Mouse (Mus musculus) neural tube, embryonic 15.5 days (tissue): ENCODE measurements around the gene Olfr1388. TPM values are rescaled to one million over a fixed set of nuclear protein-coding genes. Genes with fewer than 3 reads are reported as not detected.
"Not testable (repeated sequence)": the region's sequence is repeated elsewhere in the genome, so short reads cannot be mapped to it uniquely, and the experiment has no call there.

ENCODE experiments used
- ATAC-seq: fragments of 200-750 bp; cut with Nextera tagmentation; 2 replicates; pipeline ENCODE4 v1.8.0; 2017; ENCODE audit warnings: mild to moderate bottlenecking, moderate TSS enrichment, moderate library complexity; ENCODE audit not compliant: low FRiP score
- H3K27ac ChIP-seq: fragments of 300-500 bp; sonication (generic); replicated peaks from 2 replicates; pipeline ENCODE4 v1.5.1; 2015; ENCODE audit warnings: mild to moderate bottlenecking, inconsistent platforms
- H3K27me3 ChIP-seq: fragments of 300-500 bp; sonication (generic); replicated peaks from 2 replicates; pipeline ENCODE4 v1.6.1; 2015; ENCODE audit warnings: inconsistent platforms
- H3K36me3 ChIP-seq: fragments of 300-500 bp; sonication (generic); 2 replicates; pipeline ENCODE4 v1.6.1; 2015; ENCODE audit warnings: inconsistent platforms
- H3K4me1 ChIP-seq: fragments of 300-500 bp; sonication (generic); 2 replicates; pipeline ENCODE4 v1.6.1; 2015; ENCODE audit warnings: inconsistent platforms
- H3K4me2 ChIP-seq: fragments of 300-500 bp; sonication (generic); 2 replicates; pipeline ENCODE4 v1.6.1; 2015; ENCODE audit warnings: inconsistent platforms, mild to moderate bottlenecking, moderate library complexity
- H3K4me3 ChIP-seq: fragments of 300-500 bp; sonication (generic); replicated peaks from 2 replicates; pipeline ENCODE4 v1.5.1; 2015; ENCODE audit warnings: mild to moderate bottlenecking, inconsistent platforms
- H3K9ac ChIP-seq: fragments of 300-500 bp; sonication (generic); replicated peaks from 2 replicates; pipeline ENCODE4 v1.6.1; 2015; ENCODE audit warnings: mild to moderate bottlenecking, inconsistent platforms
- H3K9me3 ChIP-seq: fragments of 300-500 bp; sonication (generic); replicated peaks from 2 replicates; pipeline ENCODE4 v1.6.1; 2016; ENCODE audit warnings: inconsistent platforms
- WGBS: fragments of 180-500 bp; shearing (Covaris S2); methylation state at CpG from one replicate; pipeline ENCODE4 v1.1.7; 2015; ENCODE audit warnings: mixed read lengths; 5-methylcytosine and 5-hydroxymethylcytosine counted together
- polyA plus RNA-seq: library from polyadenylated mRNA; unstranded; fragments of >200 nt; fragmentation: Nextera tagmentation; extraction: Ambion mirVana; gene quantifications from 2 replicates; pipeline ENCODE4 v1.2.1, GENCODE M21; 2015

Gene Olfr1388
- polyA plus RNA-seq: not detected in 2 replicates

DNA sequence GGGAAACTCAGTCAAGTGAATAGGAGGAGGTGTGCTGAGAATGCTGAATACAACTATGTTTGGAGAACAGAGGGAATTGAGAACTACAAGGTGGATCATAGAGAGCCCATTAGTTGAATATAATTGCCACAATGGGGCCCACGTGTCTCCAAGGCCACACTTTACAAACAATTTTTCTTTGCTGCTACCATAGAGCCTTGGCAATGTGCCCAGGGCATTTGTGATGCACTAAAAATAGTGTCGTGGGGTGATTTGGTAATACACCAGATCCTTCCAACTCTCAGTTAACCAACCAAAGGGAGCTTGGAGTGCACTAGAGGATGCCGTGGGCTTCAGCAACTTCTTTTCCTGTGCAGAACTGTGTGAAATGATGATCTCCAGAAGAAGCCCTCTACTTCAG lies at the start of gene Olfr1388:
Gene Olfr1388 (plus strand): TSS at position 214 of the 400 bp plus-strand sequence.
- no peak within 1 kb of the TSS for H3K4me3 ChIP-seq
- no peak for ATAC-seq
- H3K27me3 ChIP-seq: no peaks in the 10 kb centered on the region
- no peak within 1 kb of the TSS for H3K4me2 ChIP-seq
- no peaks in the 10 kb centered on the region for H3K36me3 ChIP-seq
- no peaks in the 10 kb centered on the region for H3K9me3 ChIP-seq
- no peak within 1 kb of the TSS for H3K9ac ChIP-seq
- no peaks in the 10 kb centered on the region for H3K4me1 ChIP-seq
- WGBS: 69% methylated on average over 3 of the region's 3 CpGs
- H3K27ac ChIP-seq: no peak within 1 kb of the TSS

DNA sequence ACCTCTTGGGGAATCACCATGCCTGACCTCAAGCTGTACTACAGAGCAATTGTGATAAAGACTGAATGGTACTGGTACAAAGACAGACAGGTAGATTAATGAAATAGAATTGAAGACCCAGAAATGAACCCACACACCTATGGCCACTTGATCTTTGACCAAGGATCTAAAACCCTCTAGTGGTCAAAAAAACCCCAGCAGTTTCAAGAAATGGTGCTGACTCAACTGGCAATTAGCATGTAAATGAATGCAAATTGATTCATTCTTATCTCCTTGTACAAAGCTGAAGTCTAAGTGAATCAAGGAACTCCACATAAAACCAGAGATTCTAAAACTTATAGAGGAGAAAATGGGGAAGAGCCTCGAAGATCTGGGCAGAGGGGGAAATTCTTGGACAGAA lies 43.7 kb upstream of the Olfr1388 start:
- H3K27me3 ChIP-seq, H3K4me3 ChIP-seq, H3K36me3 ChIP-seq, ATAC-seq, H3K4me2 ChIP-seq, H3K9ac ChIP-seq, H3K4me1 ChIP-seq, H3K9me3 ChIP-seq, H3K27ac ChIP-seq: not testable (repeated sequence)
- WGBS: 70% methylated on average over 1 of the region's 1 CpGs

DNA sequence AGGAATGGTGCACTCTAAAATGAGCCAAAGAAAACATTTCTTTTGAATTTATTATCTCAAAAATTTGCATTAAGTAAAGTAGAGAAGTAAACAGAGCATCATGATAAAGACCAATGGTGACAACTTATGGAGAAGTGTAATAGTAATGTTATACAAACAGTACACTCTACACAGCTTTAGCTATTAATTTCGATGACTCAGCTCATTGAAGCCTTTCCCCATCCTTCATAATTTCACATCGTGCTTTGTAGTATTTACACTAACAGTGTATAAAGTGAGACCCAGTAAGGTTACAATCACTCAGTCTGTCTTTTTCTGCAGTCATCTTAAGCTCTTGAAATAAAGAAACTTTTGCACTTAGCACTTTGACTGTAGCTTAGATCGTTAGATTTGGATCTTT lies 29.6 kb upstream of the Olfr1388 start:
- ATAC-seq: no peak
- no peaks in the 10 kb centered on the region for H3K36me3 ChIP-seq
- no peaks in the 10 kb centered on the region for H3K4me1 ChIP-seq
- H3K27me3 ChIP-seq: no peaks in the 10 kb centered on the region
- H3K4me2 ChIP-seq: no peak overlapping the region
- no peak overlapping the region for H3K9ac ChIP-seq
- 78% methylated on average over 3 of the region's 3 CpGs for WGBS
- H3K27ac ChIP-seq: no peak overlapping the region
- no peaks in the 10 kb centered on the region for H3K9me3 ChIP-seq
- no peak overlapping the region for H3K4me3 ChIP-seq

DNA sequence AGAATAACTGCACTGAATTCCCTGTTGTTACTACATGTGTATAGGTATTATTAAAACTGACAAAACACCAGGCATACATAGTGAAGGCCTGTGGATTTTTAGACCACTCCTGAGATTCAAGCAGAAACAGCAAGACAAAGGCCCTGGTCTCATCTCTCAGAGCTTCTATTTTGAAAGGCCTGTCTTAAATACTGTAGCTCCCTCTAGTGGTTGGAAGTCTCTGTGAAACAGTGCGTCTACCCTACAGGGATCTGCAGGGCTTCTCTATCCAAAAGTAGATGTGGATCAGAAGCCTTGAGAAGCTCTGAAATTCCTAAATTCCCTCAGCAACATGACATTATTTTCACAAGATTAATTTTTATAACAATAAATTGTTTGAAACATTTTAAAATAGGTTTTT lies 25.9 kb upstream of the Olfr1388 start:
- ATAC-seq: no peak
- Histone ChIP-seq H3K9ac (no peak overlapping the region), H3K36me3 (no peaks in the 10 kb centered on the region), H3K9me3 (no peaks in the 10 kb centered on the region), H3K4me3 (no peak overlapping the region), H3K4me2 (no peak overlapping the region), H3K4me1 (no peaks in the 10 kb centered on the region), H3K27me3 (no peaks in the 10 kb centered on the region), H3K27ac (no peak overlapping the region)
- 30% methylated on average over 1 of the region's 1 CpGs for WGBS

DNA sequence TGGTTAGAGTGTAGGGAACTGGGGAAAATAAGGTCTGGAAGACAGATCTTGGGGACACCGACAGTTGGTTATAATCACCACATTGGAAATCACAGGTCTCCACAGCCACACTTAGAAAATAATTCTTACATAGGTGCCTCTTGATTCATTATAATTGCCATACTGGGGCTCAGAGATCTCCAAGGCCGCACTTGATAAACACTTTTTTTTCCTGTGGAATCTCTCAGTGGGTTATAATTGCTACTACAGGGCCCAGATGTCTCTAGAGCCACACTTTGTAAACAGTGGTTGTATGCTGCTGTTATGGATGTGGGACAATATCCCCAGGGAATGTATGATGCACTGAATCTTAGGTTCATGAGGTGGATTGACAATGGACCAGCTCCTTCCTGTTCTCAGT lies 13.7 kb upstream of the Olfr1388 start, which contains the start of gene Olfr1389:
Gene Olfr1389 (plus strand): TSS at position 301 of the 400 bp plus-strand sequence.
- no peak for ATAC-seq
- Histone ChIP-seq H3K27ac (no peak within 1 kb of the TSS), H3K9me3 (no peaks in the 10 kb centered on the region), H3K27me3 (no peaks in the 10 kb centered on the region), H3K4me3 (no peak within 1 kb of the TSS), H3K36me3 (no peaks in the 10 kb centered on the region), H3K4me1 (no peaks in the 10 kb centered on the region), H3K4me2 (no peak within 1 kb of the TSS), H3K9ac (no peak within 1 kb of the TSS)
- WGBS: 93% methylated on average over 2 of the region's 2 CpGs

DNA sequence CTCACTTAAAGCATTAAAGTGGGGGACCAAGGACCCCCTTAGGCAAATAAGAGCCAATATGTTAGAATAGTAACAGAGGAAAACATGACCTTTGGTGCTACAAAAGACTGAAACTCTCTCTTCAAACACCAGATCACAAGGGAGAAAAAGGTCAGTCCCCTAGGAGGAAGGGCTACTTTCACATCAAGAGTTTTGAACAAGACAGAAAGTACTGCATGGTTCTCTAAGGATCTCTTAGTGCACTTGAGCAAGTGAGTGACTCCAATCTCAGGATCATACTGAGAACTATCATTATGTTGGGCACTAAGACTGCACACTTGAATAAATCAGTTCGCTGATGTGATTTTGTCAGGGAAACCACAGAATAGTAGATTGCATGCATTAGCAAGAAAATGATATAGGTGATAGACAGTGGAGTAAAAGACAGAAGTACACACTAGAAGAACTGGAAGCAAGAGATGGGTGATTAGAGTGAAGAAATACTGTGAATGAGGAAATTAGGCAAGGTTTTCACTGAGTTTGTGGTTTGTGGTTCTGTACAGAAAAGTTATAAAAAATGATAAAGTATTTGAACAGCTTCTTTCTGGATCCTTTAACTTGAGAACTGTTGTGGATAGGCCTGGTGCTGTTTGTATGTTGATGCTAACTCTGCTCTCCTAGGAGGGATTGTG lies 11.0 kb upstream of the Olfr1388 start:
- H3K4me2 ChIP-seq: no peak overlapping the region
- H3K27ac ChIP-seq: no peak overlapping the region
- H3K36me3 ChIP-seq: no peaks in the 10 kb centered on the region
- H3K4me1 ChIP-seq: no peaks in the 10 kb centered on the region
- ATAC-seq: no peak
- H3K4me3 ChIP-seq: no peak overlapping the region
- H3K27me3 ChIP-seq: no peaks in the 10 kb centered on the region
- no peaks in the 10 kb centered on the region for H3K9me3 ChIP-seq
- H3K9ac ChIP-seq: no peak overlapping the region
- 96% methylated on average over 1 of the region's 1 CpGs for WGBS

DNA sequence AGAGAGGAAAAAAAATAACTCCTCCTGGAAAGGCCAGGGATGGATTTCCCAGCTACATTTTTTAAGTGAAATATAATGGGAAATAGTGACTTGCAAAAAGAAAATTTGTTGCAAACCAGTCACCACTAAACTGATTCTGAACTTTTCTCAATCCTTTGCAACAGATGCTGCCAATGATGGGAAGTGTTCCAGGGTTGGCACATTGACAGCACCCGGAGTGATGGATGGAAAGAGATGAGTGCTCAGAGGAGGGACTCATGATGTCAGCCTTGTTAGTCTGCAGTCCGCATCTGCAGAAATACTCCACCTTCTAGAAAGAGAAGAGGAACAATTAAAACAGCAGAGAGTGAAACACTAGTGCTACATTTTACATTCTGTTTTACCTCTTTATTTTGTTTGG lies 6.8 kb upstream of the Olfr1388 start:
- H3K4me2 ChIP-seq: no peak overlapping the region
- no peak overlapping the region for H3K9ac ChIP-seq
- H3K27ac ChIP-seq: no peak overlapping the region
- H3K4me3 ChIP-seq: no peak overlapping the region
- 87% methylated on average over 2 of the region's 2 CpGs for WGBS
- no peaks in the 10 kb centered on the region for H3K4me1 ChIP-seq
- ATAC-seq: no peak
- no peaks in the 10 kb centered on the region for H3K36me3 ChIP-seq
- no peaks in the 10 kb centered on the region for H3K27me3 ChIP-seq
- H3K9me3 ChIP-seq: no peaks in the 10 kb centered on the region

DNA sequence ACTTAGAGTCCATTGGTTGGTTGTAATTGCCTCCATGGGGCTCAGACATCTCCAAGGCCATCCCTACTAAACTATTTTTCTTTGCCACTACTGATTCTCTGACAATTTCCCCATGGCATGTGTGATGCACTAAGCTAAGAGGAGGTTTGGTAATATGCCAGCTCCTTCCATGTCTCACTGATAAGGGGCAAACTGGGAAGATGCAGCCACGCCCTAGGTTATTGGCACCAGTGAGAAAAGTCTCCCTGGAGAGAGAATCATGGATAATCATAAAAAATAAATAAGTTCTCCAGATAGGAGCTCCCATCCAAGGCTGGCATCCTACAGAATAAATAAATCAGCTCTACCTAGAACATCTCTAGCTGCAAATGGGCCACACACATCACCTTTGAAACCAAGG lies 18.6 kb downstream of the Olfr1388 start, which contains the start of gene Olfr1387:
Gene Olfr1387 (plus strand): TSS at position 301 of the 400 bp plus-strand sequence.
- Histone ChIP-seq H3K36me3 (no peaks in the 10 kb centered on the region), H3K4me2 (no peak within 1 kb of the TSS), H3K4me1 (no peaks in the 10 kb centered on the region), H3K9ac (no peak within 1 kb of the TSS), H3K27ac (no peak within 1 kb of the TSS), H3K27me3 (no peaks in the 10 kb centered on the region), H3K4me3 (no peak within 1 kb of the TSS), H3K9me3 (no peaks in the 10 kb centered on the region)
- 94% methylated on average over 1 of the region's 1 CpGs for WGBS
- no peak for ATAC-seq

DNA sequence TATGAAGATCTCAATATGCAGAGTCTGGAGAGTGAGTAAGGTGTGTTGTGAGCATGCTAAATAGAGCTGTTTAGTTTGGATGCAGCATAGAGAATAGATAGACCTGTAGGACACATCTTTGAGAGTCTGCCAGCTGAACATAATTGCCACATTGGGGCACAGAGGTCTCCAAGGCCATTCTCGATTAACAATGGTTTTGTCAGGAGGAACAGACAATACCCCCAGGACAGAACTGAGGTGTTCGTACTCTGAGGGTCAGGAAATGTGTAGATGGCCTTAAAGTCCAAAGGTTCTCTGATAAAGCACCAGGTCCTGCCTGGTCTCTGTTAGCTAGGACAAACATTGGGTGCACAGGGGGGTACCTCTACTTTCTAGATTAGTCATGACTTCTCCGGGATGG lies 28.3 kb downstream of the Olfr1388 start, which contains the start of gene Olfr1386:
Gene Olfr1386 (plus strand): TSS at position 301 of the 400 bp plus-strand sequence.
- 81% methylated on average over 3 of the region's 3 CpGs for WGBS
- not testable (repeated sequence) for H3K9ac ChIP-seq, H3K4me2 ChIP-seq, H3K36me3 ChIP-seq, ATAC-seq, H3K27me3 ChIP-seq, H3K27ac ChIP-seq, H3K4me3 ChIP-seq, H3K4me1 ChIP-seq, H3K9me3 ChIP-seq

DNA sequence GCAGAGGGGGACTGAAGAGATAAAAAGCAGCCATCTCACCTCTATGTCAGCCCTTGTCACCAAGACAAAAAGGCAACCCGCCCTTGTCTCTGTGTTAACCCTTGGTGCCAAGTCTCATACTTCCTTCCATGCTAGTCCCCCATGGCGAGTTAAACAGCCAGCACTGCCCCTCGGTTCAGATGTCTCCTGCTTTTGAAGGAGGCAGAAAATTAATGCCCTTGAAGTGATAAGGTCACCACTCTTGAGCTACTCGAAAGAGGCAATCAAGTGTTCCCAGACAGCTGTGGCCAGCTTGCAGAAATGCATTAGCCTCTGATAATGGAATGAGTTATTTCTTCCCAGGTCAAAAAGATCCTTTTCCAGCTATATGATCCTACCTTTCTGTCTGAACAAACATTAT lies 49.5 kb downstream of the Olfr1388 start:
- Histone ChIP-seq H3K4me2 (no peak overlapping the region), H3K4me3 (no peak overlapping the region), H3K9me3 (no peaks in the 10 kb centered on the region), H3K36me3 (no peaks in the 10 kb centered on the region), H3K4me1 (no peaks in the 10 kb centered on the region), H3K27ac (no peak overlapping the region), H3K9ac (no peak overlapping the region), H3K27me3 (no peaks in the 10 kb centered on the region)
- ATAC-seq: no peak
- WGBS: 55% methylated on average over 4 of the region's 4 CpGs

DNA sequence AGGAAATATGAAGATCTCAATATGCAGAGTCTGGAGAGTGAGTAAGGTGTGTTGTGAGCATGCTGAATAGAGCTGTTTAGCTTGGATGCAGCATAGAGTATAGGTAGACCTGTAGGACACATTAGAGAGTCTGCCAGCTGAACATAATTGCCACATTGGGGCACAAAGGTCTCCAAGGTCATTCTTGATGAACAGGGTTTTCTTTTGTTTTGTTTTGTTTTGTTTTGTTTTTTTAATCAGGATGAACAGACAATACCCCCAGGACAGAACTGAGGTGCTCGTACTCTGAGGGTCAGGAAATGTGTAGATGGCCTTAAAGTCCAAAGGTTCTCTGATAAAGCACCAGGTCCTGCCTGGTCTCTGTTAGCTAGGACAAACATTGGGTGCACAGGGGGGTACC lies 52.3 kb downstream of the Olfr1388 start, which contains the start of gene Olfr1385:
Gene Olfr1385 (plus strand): TSS at position 301 of the 400 bp plus-strand sequence.
- not testable (repeated sequence) for H3K9me3 ChIP-seq, H3K27ac ChIP-seq, ATAC-seq, H3K36me3 ChIP-seq, H3K27me3 ChIP-seq, H3K4me1 ChIP-seq, H3K4me2 ChIP-seq, H3K4me3 ChIP-seq, H3K9ac ChIP-seq
- WGBS: 86% methylated on average over 1 of the region's 1 CpGs
